Mouse (Mus musculus): Measurements from ENCODE around the gene Atg4a.
A peak's percentile ranks its signal among the peaks of the same experiment; 100 is the strongest.

The Atg4a gene

GRCm38 (mm10) chrX:140956272-140956940 lies at the start of gene Atg4a, which contains the start of gene Psmd10:
Gene Atg4a (plus strand): TSS chrX:140956907.
Gene Psmd10 (minus strand): TSS chrX:140956728.
- peak; percentile 94 for DNase-seq (ENCODE audit: low read depth, low spot score)

DNA sequence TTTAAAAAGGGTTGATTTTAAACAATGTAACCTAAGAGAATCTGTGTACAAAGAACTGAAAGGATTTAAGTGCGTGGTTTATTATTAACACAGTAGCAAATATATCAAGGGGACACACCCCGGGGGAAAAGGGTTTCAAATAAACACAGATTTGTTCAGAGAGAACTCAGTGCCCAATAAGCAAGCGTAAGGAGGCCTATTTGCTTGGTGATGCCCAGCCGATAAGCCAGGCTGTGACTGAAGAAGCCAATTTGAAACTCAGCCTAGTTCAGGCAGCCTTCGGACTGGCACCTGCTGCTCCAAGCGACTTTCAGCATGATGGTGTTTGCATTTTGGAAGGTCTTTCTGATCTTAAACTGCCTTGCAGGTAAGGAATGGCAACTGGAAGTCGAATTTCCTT lies 49.3 kb upstream of the Atg4a start, which contains the start of gene Vsig1:
TSS of gene Vsig1 (plus strand) at position 249 of the 400 bp plus-strand sequence.
- DNase-seq (ENCODE audit: low read depth, low spot score) = no peak

DNA sequence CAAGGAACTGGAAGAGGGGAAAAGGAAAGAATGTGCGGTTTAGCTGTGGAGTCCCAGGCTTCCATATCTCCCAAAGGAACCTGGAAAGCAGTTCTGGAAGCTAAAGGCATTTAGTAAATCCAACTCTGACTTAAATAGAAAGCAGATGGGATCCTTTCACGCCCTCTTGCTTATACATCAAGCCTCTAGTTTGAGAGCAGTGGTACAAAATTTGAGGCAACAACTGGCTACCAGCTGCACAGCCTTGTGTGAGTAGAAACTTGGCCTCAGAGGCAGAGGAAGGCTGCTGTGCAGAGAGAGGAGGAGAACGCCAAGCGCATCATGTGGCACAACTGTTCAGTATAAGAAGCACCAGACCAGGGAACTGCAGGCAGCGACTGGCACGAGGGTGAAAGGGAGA lies 35.4 kb upstream of the Atg4a start:
- no peak for DNase-seq (ENCODE audit: low read depth, low spot score)

GRCm38 (mm10) chrX:140932066-140932465 lies 24.6 kb upstream of the Atg4a start:
- DNase-seq (ENCODE audit: low read depth, low spot score) = no peak

DNA sequence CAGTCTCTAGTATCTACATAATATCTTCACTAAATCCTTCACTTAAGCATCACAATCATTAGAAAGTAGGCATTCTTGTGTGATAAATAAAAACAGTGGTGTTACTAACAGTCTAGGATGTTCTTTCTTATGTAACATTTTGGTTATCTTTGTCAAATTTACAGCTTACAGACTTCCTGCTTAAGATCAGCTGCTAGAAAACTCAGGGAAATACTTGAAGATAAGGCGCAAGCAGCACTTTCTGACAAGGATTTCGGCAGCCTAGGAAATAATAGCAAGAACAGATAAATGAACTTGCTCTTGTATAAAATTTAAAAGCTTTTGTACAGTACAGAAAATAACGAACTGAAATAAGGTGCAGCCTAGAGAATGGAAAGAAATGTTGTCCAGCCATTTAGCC lies 23.4 kb upstream of the Atg4a start:
- DNase-seq (ENCODE audit: low read depth, low spot score) = no peak

DNA sequence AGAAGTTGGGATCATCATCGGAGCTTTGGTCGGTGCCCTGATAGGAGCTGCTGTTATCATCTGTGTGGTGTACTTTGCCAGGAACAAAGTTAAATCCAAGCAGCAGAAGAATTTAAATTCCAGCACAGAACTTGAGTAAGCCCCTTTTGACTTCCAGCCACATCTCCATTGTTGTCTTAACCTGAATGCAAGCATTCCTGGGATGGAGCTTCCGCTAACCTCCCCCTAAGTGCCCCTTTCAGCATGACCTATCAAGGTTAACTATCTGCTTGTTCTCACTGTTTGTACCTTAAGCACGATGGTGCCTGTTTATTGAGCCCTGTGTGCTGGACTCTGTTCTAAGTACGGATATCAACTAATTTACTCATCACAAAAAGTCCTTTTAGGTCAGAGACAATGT lies 20.4 kb upstream of the Atg4a start:
- no peak for DNase-seq (ENCODE audit: low read depth, low spot score)

GRCm38 (mm10) chrX:140953618-140954017 lies 3.1 kb upstream of the Atg4a start:
- DNase-seq (ENCODE audit: low read depth, low spot score) = no peak

DNA sequence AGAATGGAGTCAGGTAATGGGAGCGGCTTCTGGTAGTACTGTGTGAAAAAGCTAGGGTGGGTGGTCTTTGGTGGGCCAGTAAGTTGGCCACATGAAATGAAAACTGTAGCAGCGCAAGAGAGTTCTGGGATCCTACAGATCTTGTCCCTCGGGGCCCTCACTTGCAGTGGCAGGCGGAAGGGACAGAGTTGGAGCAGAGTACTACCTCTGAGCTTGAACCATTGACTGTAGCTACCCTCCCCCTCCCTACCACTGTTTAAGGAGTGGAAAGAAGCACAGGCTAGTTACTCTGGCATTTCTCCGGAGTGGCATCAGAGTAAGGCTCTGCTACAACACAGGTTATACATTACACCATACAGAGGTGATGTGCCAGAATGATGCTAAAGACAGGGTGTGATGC lies 252 bp downstream of the Atg4a start:
- DNase-seq (ENCODE audit: low read depth, low spot score) = no peak

GRCm38 (mm10) chrX:140978943-140979342 lies 22.2 kb downstream of the Atg4a start:
- DNase-seq (ENCODE audit: low read depth, low spot score) = no peak

- DNase-seq (ENCODE audit: low read depth, low spot score) = peak; percentile 20
Measured at GRCm38 (mm10) chrX:140979546-140979945, 22.8 kb downstream of the Atg4a start.

DNA sequence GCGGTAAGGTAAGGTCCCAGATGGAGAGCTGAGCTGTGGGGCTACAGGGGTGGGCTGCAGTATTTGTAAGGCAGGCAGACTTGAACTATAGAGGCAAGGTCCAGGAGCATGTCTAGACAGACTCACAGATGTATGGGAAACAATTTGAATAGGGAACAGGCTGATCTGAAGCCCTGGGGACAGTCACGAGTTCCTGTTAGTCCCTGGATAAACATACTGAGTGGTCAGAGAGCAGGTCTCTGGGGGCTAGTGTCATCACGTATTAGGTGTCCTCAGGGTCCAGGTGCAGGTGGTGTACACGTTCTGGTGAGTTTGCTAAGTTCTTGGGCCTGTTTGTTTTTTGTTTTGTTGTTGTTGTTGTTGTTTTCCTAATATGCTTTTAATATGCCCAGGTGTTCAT lies 23.5 kb downstream of the Atg4a start:
- DNase-seq (ENCODE audit: low read depth, low spot score) = no peak

GRCm38 (mm10) chrX:140983206-140983960 lies 26.7 kb downstream of the Atg4a start:
- no peak for DNase-seq (ENCODE audit: low read depth, low spot score)

- no peak for DNase-seq (ENCODE audit: low read depth, low spot score)
Measured at GRCm38 (mm10) chrX:140984795-140985194, 28.1 kb downstream of the Atg4a start.

GRCm38 (mm10) chrX:140985256-140985655 lies 28.5 kb downstream of the Atg4a start:
- no peak for DNase-seq (ENCODE audit: low read depth, low spot score)

DNA sequence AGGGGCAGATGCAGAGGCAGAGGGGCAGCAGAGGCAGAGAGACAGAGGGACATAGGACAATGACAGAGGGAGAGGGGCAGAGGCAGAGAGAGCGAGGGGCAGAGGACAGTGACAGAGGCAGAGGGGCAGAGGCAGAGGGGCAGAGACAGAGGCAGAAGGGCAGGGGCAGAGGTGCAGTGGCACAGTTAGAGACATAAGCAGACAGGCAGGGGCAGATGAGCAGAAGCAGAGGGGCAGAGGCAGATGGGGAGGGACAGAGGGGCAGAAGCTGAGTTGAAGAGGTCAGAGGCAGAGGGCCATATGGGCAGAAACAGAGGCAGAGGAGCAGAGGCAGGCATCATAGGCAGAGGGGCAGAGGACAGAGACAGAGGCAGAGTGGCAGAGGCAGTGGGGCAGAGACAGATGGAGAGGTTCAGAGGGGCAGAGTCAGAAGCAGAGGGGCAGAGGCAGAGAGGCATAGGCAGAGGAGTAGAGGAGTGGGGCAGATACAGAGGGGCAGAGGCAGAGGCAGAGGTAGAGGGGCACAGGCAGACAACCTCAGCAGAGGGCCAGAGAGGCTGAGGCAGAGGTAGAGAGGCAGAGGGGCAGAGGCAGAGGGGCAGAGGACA lies 40.3 kb downstream of the Atg4a start:
- DNase-seq (ENCODE audit: low read depth, low spot score) = no peak

GRCm38 (mm10) chrX:140997912-140998545 lies 41.3 kb downstream of the Atg4a start:
- no peak for DNase-seq (ENCODE audit: low read depth, low spot score)

- no peak for DNase-seq (ENCODE audit: low read depth, low spot score)
Measured at GRCm38 (mm10) chrX:140998885-140999284, 42.2 kb downstream of the Atg4a start.

- DNase-seq (ENCODE audit: low read depth, low spot score) = no peak
Measured at GRCm38 (mm10) chrX:141149705-141150104, 193.0 kb downstream of the Atg4a start.

GRCm38 (mm10) chrX:141150290-141150689 lies 193.6 kb downstream of the Atg4a start:
- DNase-seq (ENCODE audit: low read depth, low spot score) = no peak

DNA sequence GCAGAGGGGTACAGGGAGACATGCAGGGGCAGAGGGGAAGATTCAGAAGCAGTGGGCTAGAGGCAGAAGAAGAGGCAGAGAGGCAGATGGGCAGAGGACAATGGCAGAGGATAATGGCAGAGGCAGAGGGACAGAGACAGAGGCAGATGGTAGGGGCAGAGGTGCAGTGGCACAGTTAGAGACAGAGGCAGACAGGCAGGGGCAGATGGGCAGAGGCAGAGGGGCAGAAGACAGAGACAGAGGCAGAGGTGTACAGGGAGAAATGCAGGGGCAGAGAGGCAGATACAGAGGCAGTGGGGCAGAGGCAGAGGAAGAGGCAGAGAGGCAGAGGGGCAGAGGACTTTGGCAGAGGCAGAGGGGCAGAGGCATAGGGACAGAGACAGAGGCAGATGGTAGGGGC lies 194.5 kb downstream of the Atg4a start:
- no peak for DNase-seq (ENCODE audit: low read depth, low spot score)

DNA sequence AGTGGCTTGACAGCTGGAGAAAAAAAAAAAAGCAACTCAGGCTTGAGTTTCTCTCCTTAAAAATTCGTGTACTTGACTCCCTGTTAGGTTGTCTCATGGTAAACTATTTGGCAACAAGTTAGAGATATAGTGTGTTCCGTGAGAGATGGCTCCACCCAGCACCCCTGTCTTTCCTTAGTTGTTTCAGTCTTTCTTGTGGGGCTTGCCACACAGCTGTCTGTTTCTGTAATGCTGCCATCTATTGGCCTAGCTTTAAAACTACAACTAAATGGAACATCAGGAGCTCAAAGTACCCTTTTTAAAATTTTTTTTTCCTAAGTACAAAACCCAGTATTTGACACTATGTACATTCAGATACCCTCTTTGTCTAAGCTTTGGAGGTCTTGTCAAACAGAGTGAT lies 200.0 kb downstream of the Atg4a start:
- DNase-seq (ENCODE audit: low read depth, low spot score) = peak; percentile 51

GRCm38 (mm10) chrX:141157626-141158025 lies 200.9 kb downstream of the Atg4a start:
- no peak for DNase-seq (ENCODE audit: low read depth, low spot score)

All from CD4-positive, CD25-positive, alpha-beta regulatory T cell, adult 2 months (primary cell).